Mouse (Mus musculus) forebrain, embryonic 15.5 days (tissue): ENCODE measurements at regions not wholly inside any gene's neighbourhood (a gene's known extent, or its start where the extent isn't known, plus 50 kb on each side); places are given as distances from the start of the nearest gene placed in this dataset.
A peak's percentile ranks its signal among the peaks of the same experiment; 100 is the strongest.

Source experiments
- ATAC-seq: fragments of 200-750 bp; cut with Nextera tagmentation; replicated peaks from 2 replicates; pipeline ENCODE4 v1.8.0; 2017; ENCODE audit warnings: mild to moderate bottlenecking, moderate TSS enrichment, moderate library complexity
- H3K27ac ChIP-seq: fragments of 300-500 bp; sonication (generic); replicated peaks from 2 replicates; pipeline ENCODE4 v1.5.1; 2015; ENCODE audit warnings: mild to moderate bottlenecking, inconsistent platforms
- H3K27me3 ChIP-seq: fragments of 300-500 bp; sonication (generic); 2 replicates; pipeline ENCODE4 v1.6.1; 2015; ENCODE audit warnings: inconsistent platforms
- H3K36me3 ChIP-seq: fragments of 300-500 bp; sonication (generic); 2 replicates; pipeline ENCODE4 v1.6.1; 2015; ENCODE audit warnings: mild to moderate bottlenecking, inconsistent platforms
- H3K4me1 ChIP-seq: fragments of 300-500 bp; sonication (generic); 2 replicates; pipeline ENCODE4 v1.6.1; 2015; ENCODE audit warnings: inconsistent platforms
- H3K4me2 ChIP-seq: fragments of 300-500 bp; sonication (generic); replicated peaks from 2 replicates; pipeline ENCODE4 v1.6.1; 2015; ENCODE audit warnings: mild to moderate bottlenecking, inconsistent platforms
- H3K4me3 ChIP-seq: fragments of 300-500 bp; sonication (generic); 2 replicates; pipeline ENCODE4 v1.5.1; 2015; ENCODE audit warnings: mild to moderate bottlenecking, inconsistent platforms
- H3K9ac ChIP-seq: fragments of 300-500 bp; sonication (generic); replicated peaks from 2 replicates; pipeline ENCODE4 v1.6.1; 2015; ENCODE audit warnings: mild to moderate bottlenecking, inconsistent platforms
- H3K9me3 ChIP-seq: fragments of 300-500 bp; sonication (generic); 2 replicates; pipeline ENCODE4 v1.6.1; 2016; ENCODE audit warnings: inconsistent platforms
- WGBS: fragments of 180-500 bp; shearing (Covaris S2); methylation state at CpG from one replicate; pipeline ENCODE4 v1.1.7; 2015; ENCODE audit warnings: mixed read lengths; 5-methylcytosine and 5-hydroxymethylcytosine counted together

DNA sequence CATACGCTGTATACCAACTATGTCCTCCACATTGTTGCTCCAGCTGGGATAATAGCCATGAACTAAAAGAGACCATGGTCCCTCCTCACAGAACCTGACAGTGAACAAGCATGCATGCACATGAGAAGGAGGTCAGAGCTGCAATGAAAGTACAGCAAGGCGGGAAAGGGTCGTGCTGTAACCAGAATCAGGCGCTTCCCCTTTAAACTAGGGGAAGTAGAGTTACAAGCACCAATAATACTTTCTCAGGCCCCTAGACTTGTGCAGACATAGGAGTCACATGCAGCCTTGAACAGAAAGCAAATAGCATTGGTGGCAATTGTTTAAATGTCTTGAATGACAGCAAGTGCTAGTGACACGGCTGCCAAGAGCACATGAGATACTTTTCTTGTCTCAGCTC is 261.8 kb upstream of the Dynlrb2 start:
- Histone ChIP-seq H3K9ac (no peak overlapping the region), H3K4me2 (no peak overlapping the region), H3K9me3 (no peaks in the 10 kb centered on the region), H3K4me1 (peaks cover 12% of the 10 kb centered on the region), H3K27me3 (0 out of 2 replicates have a peak, but pooled peaks cover 2% of the 10 kb centered on the region), H3K4me3 (no peak overlapping the region), H3K36me3 (no peaks in the 10 kb centered on the region), H3K27ac (no peak overlapping the region)
- ATAC-seq, result no peak
- WGBS, result 76% methylated on average over 5 of the region's 5 CpGs

GRCm38 (mm10) chr8:116241987-116242242 is 262.9 kb upstream of the Dynlrb2 start:
- H3K27ac ChIP-seq, result no peak overlapping the region
- H3K27me3 ChIP-seq, result 0 out of 2 replicates have a peak, but pooled peaks cover 2% of the 10 kb centered on the region
- H3K4me1 ChIP-seq, result peaks cover 16% of the 10 kb centered on the region
- ATAC-seq, result no peak
- no peak overlapping the region for H3K4me2 ChIP-seq
- 77% methylated on average over 5 of the region's 5 CpGs for WGBS
- no peaks in the 10 kb centered on the region for H3K9me3 ChIP-seq
- H3K4me3 ChIP-seq, result no peak overlapping the region
- H3K9ac ChIP-seq, result no peak overlapping the region
- H3K36me3 ChIP-seq, result no peaks in the 10 kb centered on the region

- Histone ChIP-seq H3K9ac (no peak overlapping the region), H3K27ac (no peak overlapping the region), H3K4me1 (peaks cover 16% of the 10 kb centered on the region), H3K27me3 (0 out of 2 replicates have a peak, but pooled peaks cover 2% of the 10 kb centered on the region), H3K4me2 (no peak overlapping the region), H3K9me3 (no peaks in the 10 kb centered on the region), H3K4me3 (no peak overlapping the region), H3K36me3 (no peaks in the 10 kb centered on the region)
- 37% methylated on average over 11 of the region's 11 CpGs for WGBS
- ATAC-seq, result no peak
Observed at GRCm38 (mm10) chr8:116241146-116241986, 263.4 kb upstream of the Dynlrb2 start.

GRCm38 (mm10) chr8:116238670-116239069 is 266.1 kb upstream of the Dynlrb2 start:
- H3K4me2 ChIP-seq, result no peak overlapping the region
- no peak overlapping the region for H3K4me3 ChIP-seq
- no peaks in the 10 kb centered on the region for H3K9me3 ChIP-seq
- no peaks in the 10 kb centered on the region for H3K36me3 ChIP-seq
- H3K4me1 ChIP-seq, result peaks cover 16% of the 10 kb centered on the region
- 95% methylated on average over 1 of the region's 1 CpGs for WGBS
- H3K27ac ChIP-seq, result no peak overlapping the region
- 0 out of 2 replicates have a peak, but pooled peaks cover 2% of the 10 kb centered on the region for H3K27me3 ChIP-seq
- no peak for ATAC-seq
- H3K9ac ChIP-seq, result no peak overlapping the region

DNA sequence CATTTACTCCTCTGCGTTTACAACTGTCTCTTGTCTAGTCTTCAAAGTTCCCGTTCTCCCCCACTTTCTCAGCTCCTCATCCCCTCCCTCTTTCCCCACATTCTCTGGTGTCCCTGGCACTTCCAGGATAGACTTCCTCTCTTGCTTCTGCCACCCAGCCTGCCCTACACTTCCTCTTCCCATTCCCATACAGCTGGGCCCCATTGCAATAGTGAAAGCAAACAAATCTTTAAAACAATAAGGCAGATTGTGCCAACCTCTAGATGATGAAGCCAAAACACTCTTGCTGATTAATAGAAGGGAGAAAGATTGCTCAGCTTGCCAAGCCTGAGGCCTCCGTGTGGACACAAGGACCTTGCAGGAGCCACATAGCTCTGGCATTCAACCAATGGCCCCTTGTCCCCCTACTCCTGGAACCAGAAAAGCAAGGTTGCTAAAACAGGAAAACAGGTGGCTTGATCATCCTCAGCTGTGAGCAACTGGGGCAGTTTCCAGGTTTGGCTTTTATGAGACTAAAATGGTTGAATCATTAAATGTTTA is 267.1 kb upstream of the Dynlrb2 start:
- no peak overlapping the region for H3K4me2 ChIP-seq
- H3K4me1 ChIP-seq, result peaks cover 8% of the 10 kb centered on the region; the same call in 1 of the 2 replicates
- 68% methylated on average over 3 of the region's 3 CpGs for WGBS
- H3K27me3 ChIP-seq, result no peaks in the 10 kb centered on the region
- no peaks in the 10 kb centered on the region for H3K9me3 ChIP-seq
- no peak for ATAC-seq
- H3K27ac ChIP-seq, result no peak overlapping the region
- no peak overlapping the region for H3K9ac ChIP-seq
- no peaks in the 10 kb centered on the region for H3K36me3 ChIP-seq
- no peak overlapping the region for H3K4me3 ChIP-seq

GRCm38 (mm10) chr8:116229654-116230136 is 275.1 kb upstream of the Dynlrb2 start:
- WGBS, result 6% methylated on average over 5 of the region's 5 CpGs
- no peaks in the 10 kb centered on the region for H3K27me3 ChIP-seq
- H3K27ac ChIP-seq, result 0 out of 2 replicates have a peak overlapping the region, but pooled peaks have one; percentile 13
- H3K9ac ChIP-seq, result no peak overlapping the region
- H3K36me3 ChIP-seq, result no peaks in the 10 kb centered on the region
- ATAC-seq, result peak; percentile 63
- H3K4me2 ChIP-seq, result no peak overlapping the region
- peaks cover 7% of the 10 kb centered on the region for H3K4me1 ChIP-seq
- H3K9me3 ChIP-seq, result no peaks in the 10 kb centered on the region
- H3K4me3 ChIP-seq, result no peak overlapping the region

DNA sequence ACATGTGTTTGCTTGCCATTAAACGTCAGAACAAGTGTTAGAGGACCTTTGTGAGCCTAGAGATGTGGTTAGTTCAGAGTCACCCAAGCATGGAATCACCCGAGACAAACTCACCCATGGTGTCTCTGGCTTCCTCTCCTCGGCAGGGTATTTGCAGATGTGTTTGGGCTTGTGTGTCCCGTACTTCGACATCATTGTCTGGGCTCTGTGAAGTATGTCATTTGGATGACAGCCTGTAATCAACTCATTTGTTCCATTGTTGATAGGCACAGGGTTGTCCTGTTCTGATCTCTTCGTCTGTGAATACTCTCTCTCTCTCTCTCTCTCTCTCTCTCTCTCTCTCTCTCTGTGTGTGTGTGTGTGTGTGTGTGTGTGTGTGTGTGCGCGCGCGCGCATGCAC is 277.8 kb upstream of the Dynlrb2 start:
- H3K9ac ChIP-seq, result no peak overlapping the region
- no peak overlapping the region for H3K4me2 ChIP-seq
- no peak overlapping the region for H3K27ac ChIP-seq
- H3K4me3 ChIP-seq, result no peak overlapping the region
- ATAC-seq, result peak; percentile 35; the same call in 1 of the 2 replicates
- 62% methylated on average over 11 of the region's 11 CpGs for WGBS
- peaks cover 7% of the 10 kb centered on the region for H3K4me1 ChIP-seq
- no peaks in the 10 kb centered on the region for H3K36me3 ChIP-seq
- no peaks in the 10 kb centered on the region for H3K27me3 ChIP-seq
- no peaks in the 10 kb centered on the region for H3K9me3 ChIP-seq

DNA sequence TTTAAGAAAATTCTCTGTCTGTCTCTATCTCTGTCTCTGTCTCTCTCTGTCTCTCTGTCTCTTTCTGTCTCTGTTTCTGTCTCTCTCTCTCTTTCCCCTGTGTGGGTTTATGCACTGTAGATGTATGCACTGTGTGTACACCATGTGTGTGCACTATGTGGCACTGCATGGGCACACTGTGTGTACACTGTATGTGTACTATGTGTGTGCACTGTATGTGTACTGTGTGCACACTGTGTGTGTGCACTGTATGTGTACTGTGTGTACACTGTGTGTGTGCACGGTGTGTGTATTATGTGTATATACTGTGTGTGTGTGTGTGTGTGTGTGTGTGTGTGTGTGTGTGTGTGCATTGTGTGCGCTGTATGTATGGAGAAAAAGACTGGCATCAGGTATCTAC is 281.5 kb upstream of the Dynlrb2 start:
- 98% methylated on average over 2 of the region's 2 CpGs for WGBS
- Histone ChIP-seq H3K27me3 (no peaks in the 10 kb centered on the region), H3K9ac (no peak overlapping the region), H3K4me2 (no peak overlapping the region), H3K27ac (no peak overlapping the region), H3K4me1 (no peaks in the 10 kb centered on the region), H3K9me3 (no peaks in the 10 kb centered on the region), H3K4me3 (no peak overlapping the region), H3K36me3 (no peaks in the 10 kb centered on the region)
- no peak for ATAC-seq

DNA sequence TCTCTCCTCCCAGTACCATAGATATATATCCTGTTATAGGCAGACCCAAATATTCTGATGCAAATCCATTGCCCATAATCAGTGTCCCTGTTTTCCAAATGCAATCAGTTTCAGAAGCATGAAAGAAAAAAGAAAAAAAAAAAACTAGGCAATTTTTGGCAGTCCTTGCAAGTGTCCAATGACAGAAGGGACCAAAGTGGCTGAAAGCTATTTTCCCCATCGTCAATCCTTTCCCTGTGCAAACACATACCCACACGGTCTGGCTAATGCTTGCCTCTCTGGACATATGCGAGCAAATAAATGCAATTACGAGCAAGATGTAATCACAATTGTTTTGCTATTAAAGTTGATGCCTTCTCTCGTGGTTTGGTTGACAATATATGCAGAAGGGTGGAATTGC is 288.9 kb upstream of the Dynlrb2 start:
- H3K4me3 ChIP-seq, result no peak overlapping the region
- no peaks in the 10 kb centered on the region for H3K27me3 ChIP-seq
- H3K4me2 ChIP-seq, result no peak overlapping the region
- ATAC-seq, result no peak
- H3K9ac ChIP-seq, result no peak overlapping the region
- H3K27ac ChIP-seq, result no peak overlapping the region
- H3K36me3 ChIP-seq, result no peaks in the 10 kb centered on the region
- no peaks in the 10 kb centered on the region for H3K9me3 ChIP-seq
- H3K4me1 ChIP-seq, result no peaks in the 10 kb centered on the region
- WGBS, result 77% methylated on average over 5 of the region's 5 CpGs

- H3K27ac ChIP-seq, result no peak overlapping the region
- H3K4me1 ChIP-seq, result no peaks in the 10 kb centered on the region
- no peak overlapping the region for H3K4me3 ChIP-seq
- ATAC-seq, result no peak
- H3K9me3 ChIP-seq, result no peaks in the 10 kb centered on the region
- H3K4me2 ChIP-seq, result no peak overlapping the region
- WGBS, result 79% methylated on average over 5 of the region's 5 CpGs
- H3K36me3 ChIP-seq, result no peaks in the 10 kb centered on the region
- no peaks in the 10 kb centered on the region for H3K27me3 ChIP-seq
- no peak overlapping the region for H3K9ac ChIP-seq
Observed at GRCm38 (mm10) chr8:116215286-116215860, 289.4 kb upstream of the Dynlrb2 start.

DNA sequence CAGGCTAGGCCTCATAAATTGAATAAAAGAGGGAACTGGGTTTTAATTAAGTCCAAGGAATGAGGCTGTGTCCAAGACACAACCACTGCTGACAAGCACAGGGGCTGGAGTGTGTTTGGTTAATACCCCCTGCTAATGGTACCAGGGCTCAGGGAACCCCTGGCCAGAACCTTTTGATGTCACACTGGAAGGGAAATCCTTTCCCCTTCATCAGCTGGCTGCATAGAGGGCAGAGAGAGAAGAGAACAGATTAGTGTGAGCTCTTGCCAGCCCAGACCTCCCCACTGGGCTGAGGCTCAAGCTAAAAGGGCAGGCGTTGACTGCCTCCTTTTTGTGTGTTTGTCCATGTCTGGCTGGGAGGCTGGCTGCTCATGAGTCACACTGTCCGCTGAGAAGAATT is 301.1 kb upstream of the Dynlrb2 start:
- Histone ChIP-seq H3K27ac (peak overlapping the region; percentile 57), H3K27me3 (no peaks in the 10 kb centered on the region), H3K4me1 (peaks cover 14% of the 10 kb centered on the region), H3K36me3 (no peaks in the 10 kb centered on the region), H3K9ac (no peak overlapping the region), H3K9me3 (no peaks in the 10 kb centered on the region), H3K4me2 (no peak overlapping the region), H3K4me3 (no peak overlapping the region)
- WGBS, result 4% methylated on average over 2 of the region's 2 CpGs
- ATAC-seq, result peak; percentile 83

- no peaks in the 10 kb centered on the region for H3K9me3 ChIP-seq
- no peak overlapping the region for H3K4me3 ChIP-seq
- no peaks in the 10 kb centered on the region for H3K36me3 ChIP-seq
- no peak for ATAC-seq
- no peak overlapping the region for H3K9ac ChIP-seq
- 65% methylated on average over 11 of the region's 11 CpGs for WGBS
- no peaks in the 10 kb centered on the region for H3K27me3 ChIP-seq
- H3K4me1 ChIP-seq, result peaks cover 14% of the 10 kb centered on the region
- no peak overlapping the region for H3K27ac ChIP-seq
- H3K4me2 ChIP-seq, result no peak overlapping the region
Observed at GRCm38 (mm10) chr8:116200459-116200999, 304.2 kb upstream of the Dynlrb2 start.
